Mouse (Mus musculus): ENCODE measurements at regions not wholly inside any gene's neighbourhood (a gene's known extent, or its start where the extent isn't known, plus 50 kb on each side); places are given as distances from the start of the nearest gene placed in this dataset.

GRCm38 (mm10) chr6:14146394-14146793 is 275.1 kb upstream of the 2610001J05Rik start:
- TF ChIP-seq MAX (IDR thresholded peaks at IDR 0.05; ENCODE audit: low read depth) (no peak), TCF12 (IDR thresholded peaks at IDR 0.05; ENCODE audit: insufficient read depth, poor library complexity, severe bottlenecking) (no peak), POLR2A (IDR thresholded peaks at IDR 0.05; ENCODE audit: insufficient read length, low read depth) (no peak), E2F4 (IDR thresholded peaks at IDR 0.05; ENCODE audit: insufficient read depth) (no peak), CEBPB (IDR thresholded peaks at IDR 0.05; ENCODE audit: insufficient read depth, poor library complexity, severe bottlenecking) (no peak), POLR2AphosphoS2 (IDR thresholded peaks at IDR 0.05; ENCODE audit: insufficient read length, low read depth) (no peak), MYOG (IDR thresholded peaks at IDR 0.05; ENCODE audit: control insufficient read depth in 1 of 3, insufficient read depth in 1 of 3, insufficient read length in 2 of 3, low read depth in 2 of 3) (no peak), USF1 (IDR thresholded peaks at IDR 0.05; ENCODE audit: low read depth) (no peak)
